Mouse (Mus musculus) G1E-ER4 (cell line): Measurements from ENCODE around the gene Nfib. TPM values are rescaled to one million over a fixed set of nuclear protein-coding genes. Genes with fewer than 3 reads are reported as not detected.

Experiments
- GATA1 ChIP-seq: IDR thresholded peaks from one replicate; pipeline ENCODE4 v1.8.0; 2012; ENCODE audit warnings: low read length, inconsistent platforms
- polyA plus RNA-seq: library from polyadenylated mRNA; stranded (reverse); fragments of >175 nt; gene quantifications from 2 replicates; pipeline ENCODE4 v1.2.3, GENCODE M21; 2012

Nfib gene
- polyA plus RNA-seq, 1 experiment, result not detected

DNA sequence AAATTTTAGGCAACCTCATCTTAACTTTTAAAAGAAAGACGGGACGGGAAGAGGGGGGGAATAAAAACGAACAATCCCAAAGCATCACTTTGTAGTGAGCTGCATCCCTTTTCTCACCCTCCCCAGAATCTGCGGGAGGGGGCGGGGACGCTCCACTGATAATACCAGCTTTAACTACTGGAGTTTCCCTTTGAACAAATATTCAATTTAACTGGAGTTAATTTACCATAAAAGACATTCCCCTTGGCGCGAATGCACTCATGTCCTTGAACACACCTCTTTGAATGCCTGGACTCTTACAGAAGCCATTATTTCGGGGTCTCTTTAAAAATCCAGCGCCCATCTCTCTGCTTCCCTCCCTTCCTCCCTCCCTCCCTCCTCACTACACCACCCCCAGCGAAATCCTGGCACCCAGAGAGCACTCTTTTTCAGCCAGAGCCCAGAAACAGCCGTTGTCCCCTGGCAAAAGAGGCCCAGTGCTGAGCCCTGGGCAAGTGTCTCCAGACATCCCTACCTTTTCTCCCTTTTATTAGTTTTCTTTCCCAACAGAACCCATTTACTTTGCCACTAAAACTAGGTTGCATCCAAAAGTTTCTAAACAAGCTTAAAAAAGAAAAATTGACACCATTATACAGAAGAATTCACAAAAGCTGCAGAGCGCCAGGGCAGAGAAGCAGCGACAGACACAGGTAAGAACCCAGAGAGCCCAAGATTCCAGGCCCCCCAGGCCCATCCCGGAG is 197.8 kb downstream of the Nfib start:
- no peak for TF ChIP-seq GATA1

DNA sequence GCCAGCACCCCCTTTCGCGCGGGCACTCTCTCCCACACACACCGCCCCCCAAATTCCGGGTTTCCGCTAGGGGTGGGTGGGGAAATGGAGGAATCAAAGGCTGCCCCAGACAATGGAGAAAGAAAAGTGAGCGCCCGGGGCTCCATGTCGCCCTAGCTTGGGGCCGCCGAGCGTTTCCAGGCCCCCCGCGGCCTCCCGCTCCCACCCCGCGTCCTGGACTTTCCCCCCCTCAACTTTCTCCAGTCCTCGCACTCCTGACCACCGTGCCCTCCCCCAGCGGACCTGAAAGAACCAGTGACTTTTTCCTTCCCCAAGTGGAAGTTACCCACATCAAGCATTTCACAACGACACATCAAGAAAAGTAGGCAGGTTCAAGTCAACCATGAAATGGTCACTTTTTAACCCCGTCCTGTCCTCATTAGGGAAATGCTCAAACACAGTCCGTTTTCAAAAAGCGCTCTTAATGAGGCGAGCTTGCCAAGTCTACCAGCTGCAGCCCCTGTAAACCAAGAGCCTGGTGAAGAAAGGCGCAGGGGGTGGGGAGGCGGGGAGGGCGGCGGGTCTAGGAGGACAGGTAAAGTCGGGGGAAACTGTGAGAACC is 198.7 kb downstream of the Nfib start:
- no peak for TF ChIP-seq GATA1

DNA sequence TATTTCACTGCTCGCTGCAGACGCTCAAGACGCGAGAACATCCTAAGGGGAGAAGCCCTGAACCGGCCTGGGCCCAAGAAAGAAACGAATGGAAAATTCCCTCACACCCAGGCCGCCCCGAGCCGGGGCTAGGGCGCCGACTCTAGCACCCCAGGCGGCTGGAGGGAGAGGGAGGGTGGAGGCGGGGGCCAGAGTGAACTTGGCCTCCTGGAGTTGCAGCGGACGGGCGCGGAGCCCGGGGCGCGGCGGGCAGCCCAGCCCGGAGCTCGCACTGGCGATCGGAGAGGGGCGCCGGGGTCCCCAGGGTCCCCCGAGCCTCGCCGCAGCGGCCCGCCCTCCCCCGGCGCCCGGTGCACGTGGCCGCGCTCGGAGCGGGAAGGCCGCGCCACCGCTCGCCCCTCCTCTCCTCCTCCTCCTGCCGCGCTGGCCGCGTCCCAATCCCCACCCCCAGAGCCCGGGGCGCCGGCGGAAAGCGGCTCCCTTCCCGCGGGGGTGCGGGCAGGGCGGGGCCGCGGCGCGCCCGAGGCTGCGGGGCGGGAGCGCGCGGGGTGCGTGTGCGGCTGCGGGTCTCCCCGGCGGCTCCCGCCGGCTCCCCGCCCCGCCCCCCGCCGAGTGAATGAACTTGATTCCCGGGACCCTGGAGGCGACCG is 199.3 kb downstream of the Nfib start:
- TF ChIP-seq GATA1, result no peak

DNA sequence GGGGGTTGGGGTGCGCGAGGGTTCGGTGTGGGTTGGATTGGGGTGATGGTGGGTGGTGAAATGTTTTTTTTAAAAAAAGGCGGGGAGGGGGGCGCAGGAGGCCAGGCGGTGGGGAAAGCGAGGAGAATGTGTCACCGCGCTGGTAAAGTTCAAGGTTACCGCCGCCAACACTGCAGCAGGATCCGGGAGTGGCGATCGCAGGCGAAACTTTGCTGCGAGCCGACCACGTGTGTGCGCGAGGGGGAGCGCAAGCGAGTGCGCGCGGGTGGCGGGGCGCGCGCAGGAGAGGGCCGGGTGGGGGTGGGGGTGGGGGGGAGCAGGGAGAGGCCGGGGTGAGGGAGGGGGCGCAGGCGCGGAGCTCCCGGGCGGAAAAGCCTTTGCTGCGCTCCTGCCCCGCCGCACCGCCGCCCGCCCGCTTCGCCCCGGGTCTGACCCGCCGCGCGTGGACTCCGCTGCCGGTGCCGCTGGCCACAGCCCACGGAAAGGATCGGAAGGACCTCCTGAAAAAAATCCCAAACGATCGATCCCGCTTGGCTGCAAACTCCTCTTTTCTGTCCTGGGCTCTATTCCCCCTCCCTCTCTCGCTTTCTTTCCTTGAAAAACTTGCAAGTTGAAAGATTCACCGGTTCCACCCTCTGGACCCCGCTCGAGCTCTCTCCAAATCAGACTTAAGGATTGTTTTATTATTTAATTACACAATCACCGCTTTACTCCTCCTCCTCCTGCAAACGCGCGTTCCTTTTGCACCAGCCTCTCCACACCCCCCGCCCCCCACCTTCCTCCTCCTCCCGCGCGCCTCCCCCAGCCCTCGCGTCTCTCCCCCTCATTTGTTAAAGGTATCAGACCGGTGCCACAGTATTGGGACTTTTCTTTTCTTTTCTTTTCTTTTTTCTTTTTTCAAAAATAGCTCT is 200.2 kb downstream of the Nfib start:
- no peak for TF ChIP-seq GATA1

DNA sequence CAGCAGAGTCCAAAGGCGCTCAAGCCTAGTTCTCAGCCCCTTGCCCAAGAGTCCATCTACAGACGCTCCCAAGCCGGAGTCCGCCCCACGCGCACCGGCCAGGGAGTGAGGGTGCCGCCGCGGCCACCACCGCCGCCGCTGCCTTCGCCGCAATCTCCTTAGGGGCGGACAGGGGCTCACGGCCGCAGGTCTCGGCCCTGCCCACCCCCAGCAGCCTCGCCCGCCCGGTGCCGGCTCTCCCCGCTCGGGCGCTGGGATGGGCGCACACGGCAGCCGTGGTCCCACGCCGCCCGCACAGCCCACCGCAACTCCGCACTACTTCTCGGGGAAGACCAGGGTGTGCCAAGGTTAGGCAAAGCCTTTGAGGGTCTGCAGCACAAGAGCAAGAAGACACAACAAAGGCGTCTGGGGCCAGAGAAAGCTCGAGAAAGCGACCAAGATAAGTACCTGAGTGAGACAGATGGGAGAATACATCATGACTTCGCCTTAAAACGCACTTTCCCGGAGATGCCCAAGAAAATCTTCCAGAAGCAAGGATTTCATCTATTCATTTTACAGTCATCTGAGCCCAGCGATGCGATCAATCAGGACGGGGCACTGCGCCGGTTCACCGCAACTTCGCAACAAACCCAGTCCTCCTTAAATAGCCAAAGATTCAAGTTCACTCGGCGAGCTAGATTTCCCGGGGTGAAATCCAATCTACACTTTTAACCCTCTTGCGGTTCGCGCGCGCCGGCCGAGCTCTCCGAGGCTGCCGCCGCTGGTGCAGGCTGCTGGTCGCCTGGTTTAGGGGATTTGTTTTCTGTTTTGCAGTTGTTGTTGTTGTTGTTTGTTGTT is 201.0 kb downstream of the Nfib start:
- TF ChIP-seq GATA1, result no peak

DNA sequence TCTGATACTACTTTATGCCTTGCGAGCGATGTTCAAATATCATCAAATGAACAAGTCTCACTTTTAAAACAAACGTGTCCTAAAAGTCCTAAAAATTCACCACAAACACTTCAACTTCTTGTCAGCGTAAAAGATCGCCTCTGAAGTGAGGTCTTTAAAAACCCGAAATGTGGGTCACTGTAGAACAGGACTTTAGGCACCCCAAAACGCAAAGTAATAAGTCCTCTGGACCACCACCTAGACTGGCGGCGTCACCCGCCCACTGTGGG is 201.6 kb downstream of the Nfib start:
- no peak for TF ChIP-seq GATA1

DNA sequence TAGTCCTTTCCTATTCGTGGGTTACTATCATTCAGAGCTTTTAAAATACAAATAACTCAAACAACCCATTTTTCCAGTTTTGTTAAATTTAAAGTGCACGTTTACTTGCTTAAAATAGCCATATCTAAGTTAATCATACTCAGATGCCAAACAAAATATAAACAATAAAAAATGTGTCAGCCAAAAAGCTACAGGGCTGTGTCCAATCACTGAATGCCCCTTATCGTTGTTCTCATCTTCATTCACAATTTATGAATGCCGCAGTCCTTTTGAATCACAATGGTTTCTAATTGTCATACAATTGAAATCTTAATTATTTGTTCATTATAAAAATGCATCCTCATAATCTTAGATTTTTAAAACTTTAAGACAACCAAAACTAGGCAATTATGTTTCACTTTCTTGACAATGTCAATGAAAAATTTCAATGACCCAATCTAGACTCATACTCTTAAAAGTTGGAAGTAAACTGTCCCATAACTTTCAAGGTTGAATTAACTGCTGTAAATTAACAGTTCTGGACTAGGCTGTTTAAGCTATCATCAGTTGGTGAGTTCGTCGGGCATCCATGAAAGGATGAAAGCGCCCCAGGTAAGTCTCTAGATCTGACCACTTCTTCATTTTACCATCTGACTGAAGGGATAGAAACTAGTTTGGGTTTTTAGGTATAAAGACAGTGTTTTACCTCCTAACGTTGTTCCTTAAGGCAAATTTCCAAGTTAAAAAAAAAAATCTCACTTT is 202.1 kb downstream of the Nfib start:
- TF ChIP-seq GATA1, result no peak

DNA sequence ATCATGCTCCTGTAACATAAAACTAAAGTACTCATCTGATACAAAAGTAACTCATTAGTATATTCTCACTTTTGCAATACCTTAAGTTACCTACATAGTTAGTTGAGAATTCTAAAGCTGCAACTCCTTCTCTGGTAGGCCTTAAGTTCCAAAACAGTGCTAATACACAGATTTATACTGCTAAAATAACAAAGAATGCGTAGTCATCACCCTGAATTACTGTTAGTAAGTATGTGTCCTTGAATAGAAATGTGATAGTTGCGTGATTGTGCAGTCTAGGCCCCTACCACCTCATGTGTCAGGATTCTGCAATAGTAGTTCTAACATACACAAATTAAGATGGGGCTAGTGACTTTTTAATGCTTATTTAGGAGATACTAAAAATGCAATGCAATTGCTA is 202.9 kb downstream of the Nfib start:
- TF ChIP-seq GATA1, result no peak

DNA sequence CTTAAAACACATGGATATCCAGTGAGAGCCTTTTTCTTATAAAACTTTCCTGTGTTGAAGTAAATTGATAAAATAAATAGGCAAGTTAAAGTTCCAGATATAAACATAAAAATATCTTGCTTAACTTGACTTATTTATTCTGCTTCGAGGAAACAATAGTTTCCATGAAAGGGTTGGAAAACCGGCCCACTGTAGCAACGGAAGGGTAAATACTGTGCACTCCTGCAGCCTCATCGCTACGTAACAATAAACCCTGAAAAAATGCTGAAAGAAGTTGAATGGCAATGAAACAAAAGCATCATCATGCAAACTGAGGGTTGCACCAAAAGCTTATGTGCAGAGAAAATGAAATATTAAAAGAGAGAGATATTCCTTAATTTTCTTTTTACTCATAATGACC is 203.5 kb downstream of the Nfib start:
- no peak for TF ChIP-seq GATA1

DNA sequence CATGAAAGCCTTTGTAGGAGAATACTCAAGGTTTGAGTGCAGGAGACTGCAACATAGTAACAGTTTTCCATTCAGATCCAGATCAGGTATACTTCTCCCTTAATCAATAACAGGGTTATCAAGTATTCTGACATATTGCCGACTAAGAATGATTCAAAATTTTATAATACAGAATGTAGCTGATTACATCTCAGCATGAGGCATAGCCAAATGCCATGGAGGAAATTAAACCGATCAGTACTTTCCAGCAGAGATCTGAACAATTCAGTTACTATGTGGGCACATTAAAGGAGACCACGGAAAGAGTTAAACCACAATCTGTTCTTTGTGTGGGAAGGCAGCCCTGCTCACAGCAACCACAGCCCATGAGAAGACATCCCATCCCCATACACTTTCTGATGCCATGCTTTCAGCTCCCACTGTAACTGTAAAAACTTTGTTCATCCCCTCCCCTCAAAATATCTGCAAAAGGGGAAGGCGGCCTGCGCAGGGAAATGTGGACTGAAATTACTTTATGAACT is 204.9 kb downstream of the Nfib start:
- no peak for TF ChIP-seq GATA1

DNA sequence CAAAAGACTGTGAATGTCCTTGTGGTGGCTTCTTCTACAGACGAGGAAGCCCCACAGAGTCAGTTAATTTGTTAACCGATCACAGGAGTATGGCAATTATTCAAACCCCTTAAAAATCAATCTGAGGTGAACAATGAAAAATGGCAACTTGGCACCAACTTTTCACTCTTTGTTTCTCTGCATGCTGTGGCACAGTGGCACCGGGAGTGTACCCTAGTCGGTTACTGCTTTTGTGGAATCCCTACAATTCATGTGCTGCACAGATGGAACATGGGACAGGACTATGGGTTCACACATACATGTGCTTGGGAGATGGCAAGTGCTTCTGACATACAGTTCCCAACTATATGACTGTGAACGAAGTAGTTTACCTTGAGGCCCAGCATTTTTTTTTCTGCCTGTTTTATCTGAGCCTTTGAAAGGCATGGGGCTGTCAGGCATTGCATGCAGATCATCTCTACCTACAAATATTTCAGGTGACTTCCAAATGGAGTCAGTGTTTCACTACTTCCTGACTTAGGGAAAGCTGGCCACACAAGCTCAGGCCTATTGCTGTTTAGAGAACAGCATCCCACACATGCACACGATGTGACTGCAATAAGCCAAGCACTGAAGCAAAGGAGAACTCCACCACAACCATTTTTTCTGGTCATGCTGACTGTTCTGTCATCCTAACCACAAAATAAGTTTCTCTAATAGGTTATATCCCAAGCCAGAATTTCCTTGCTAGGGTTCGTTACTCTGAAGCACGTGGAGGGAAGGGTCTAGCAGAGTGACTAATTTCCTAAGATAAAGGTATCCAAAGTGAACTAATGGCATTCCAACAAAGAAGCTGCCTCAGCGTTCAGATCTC is 205.6 kb downstream of the Nfib start:
- TF ChIP-seq GATA1, result no peak

DNA sequence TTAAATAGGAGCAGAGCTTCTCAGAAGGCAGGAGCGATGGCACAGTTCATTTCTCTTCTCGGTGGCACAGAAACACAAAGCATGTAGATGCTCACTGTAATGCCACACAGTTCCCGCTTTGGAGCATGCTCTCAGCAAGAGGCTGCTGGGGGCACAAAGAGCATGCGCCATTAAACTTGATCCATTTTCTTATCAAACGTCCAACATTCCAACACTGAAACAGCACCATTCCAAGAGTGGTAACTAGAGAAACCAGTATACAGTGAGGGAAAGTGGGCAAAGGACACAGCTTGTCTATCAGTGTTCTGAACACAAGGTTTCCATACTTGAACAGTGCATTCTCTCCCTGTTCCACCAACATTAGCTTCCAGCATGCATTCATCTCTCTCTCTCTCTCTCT is 206.3 kb downstream of the Nfib start:
- no peak for TF ChIP-seq GATA1
